Mouse (Mus musculus): ENCODE measurements around the gene Gm17018. TPM values are rescaled to one million over a fixed set of nuclear protein-coding genes. Genes with fewer than 3 reads are reported as not detected.

The Gm17018 gene
- polyA plus RNA-seq, 1 experiment from 2014 or later: 53.7 TPM

- no peaks in the 10 kb centered on the region for H3K4me1 ChIP-seq
- ATAC-seq (ENCODE audit: insufficient number of reproducible peaks, low FRiP score, low TSS enrichment, low read depth): no peak
- H3K9me3 ChIP-seq (replicated peaks): no peaks in the 10 kb centered on the region
- no peak overlapping the region for H3K4me3 ChIP-seq (replicated peaks)
- no peaks in the 10 kb centered on the region for H3K27me3 ChIP-seq
- 90% methylated on average over 3 of the region's 3 CpGs for WGBS
- H3K4me2 ChIP-seq (replicated peaks): no peak overlapping the region
- peaks cover 36% of the 10 kb centered on the region for H3K36me3 ChIP-seq
- H3K27ac ChIP-seq (replicated peaks): no peak overlapping the region
- H3K9ac ChIP-seq: no peak overlapping the region
Measured at GRCm38 (mm10) chr19:45629219-45629618, 68.8 kb downstream of the Gm17018 start.

Other genes starting within 250 kb of the Gm17018 start
- gene Btrc, start 196.9 kb upstream of the Gm17018 start, polyA plus RNA-seq (2015; fragmentation: Nextera tagmentation; extraction: Ambion mirVana): 45.6 and 48.4 TPM in 2 replicates
- 14.4 and 15.5 TPM in 2 replicates for gene Poll, start 84 bp upstream of the Gm17018 start, polyA plus RNA-seq (2015; fragmentation: Nextera tagmentation; extraction: Ambion mirVana)
- 6.0 and 6.2 TPM in 2 replicates for gene Fbxw4, start 99.7 kb downstream of the Gm17018 start, polyA plus RNA-seq (2015; fragmentation: Nextera tagmentation; extraction: Ambion mirVana)
- 0.15 and 0.21 TPM in 2 replicates for gene Fgf8, start 182.3 kb downstream of the Gm17018 start, polyA plus RNA-seq (2015; fragmentation: Nextera tagmentation; extraction: Ambion mirVana)
- gene Npm3, start 189.0 kb downstream of the Gm17018 start, polyA plus RNA-seq (2015; fragmentation: Nextera tagmentation; extraction: Ambion mirVana): 17.0 and 17.9 TPM in 2 replicates
- 53.0 and 55.9 TPM in 2 replicates for gene Mgea5, start 223.2 kb downstream of the Gm17018 start, polyA plus RNA-seq (2015; fragmentation: Nextera tagmentation; extraction: Ambion mirVana)

All from embryonic facial prominence, embryonic 15.5 days (tissue).